Mouse (Mus musculus) forebrain, embryonic 11.5 days (tissue): ENCODE data around the gene Scgb1b24. TPM values are rescaled to one million over a fixed set of nuclear protein-coding genes. Genes with fewer than 3 reads are reported as not detected.

Source experiments
- ATAC-seq: fragments of 200-750 bp; cut with Nextera tagmentation; replicated peaks from 2 replicates; pipeline ENCODE4 v1.8.0; 2017; ENCODE audit warnings: moderate TSS enrichment; ENCODE audit not compliant: low FRiP score
- DNase-seq: peaks from one replicate; pipeline ENCODE4 v3.0.0-alpha.2; 2017; ENCODE audit warnings: low spot score
- H3K27ac ChIP-seq: fragments of 300-500 bp; sonication (generic); 2 replicates; pipeline ENCODE4 v1.5.1; 2014; ENCODE audit warnings: low read depth, low read length
- H3K27me3 ChIP-seq: fragments of 300-500 bp; sonication (generic); 2 replicates; pipeline ENCODE4 v1.6.1; 2014; ENCODE audit warnings: mild to moderate bottlenecking, low read length, mixed read lengths; ENCODE audit not compliant: control insufficient read depth, insufficient read depth
- H3K36me3 ChIP-seq: fragments of 300-500 bp; sonication (generic); 2 replicates; pipeline ENCODE4 v1.6.1; 2014; ENCODE audit warnings: mild to moderate bottlenecking, low read length, moderate library complexity, mixed read lengths; ENCODE audit not compliant: control insufficient read depth, insufficient read depth
- H3K4me1 ChIP-seq: fragments of 300-500 bp; sonication (generic); replicated peaks from 2 replicates; pipeline ENCODE4 v1.6.1; 2014; ENCODE audit warnings: low read length, mixed read lengths; ENCODE audit not compliant: control insufficient read depth, insufficient read depth
- H3K4me2 ChIP-seq: fragments of 300-500 bp; sonication (generic); 2 replicates; pipeline ENCODE4 v1.6.1; 2014; ENCODE audit warnings: low read depth, mild to moderate bottlenecking, low read length, moderate library complexity, mixed read lengths; ENCODE audit not compliant: severe bottlenecking
- H3K4me3 ChIP-seq: fragments of 300-500 bp; sonication (generic); 2 replicates; pipeline ENCODE4 v1.5.1; 2014; ENCODE audit warnings: low read depth, low read length
- H3K9ac ChIP-seq: fragments of 300-500 bp; sonication (generic); 2 replicates; pipeline ENCODE4 v1.6.1; 2014; ENCODE audit warnings: low read length
- H3K9me3 ChIP-seq: fragments of 300-500 bp; sonication (generic); 2 replicates; pipeline ENCODE4 v1.6.1; 2016; ENCODE audit warnings: low read length, mixed read lengths; ENCODE audit not compliant: control insufficient read depth
- WGBS: fragments of 180-500 bp; shearing (Covaris S2); extraction: QIAGEN DNeasy Blood & Tissue Kit; methylation state at CpG from one replicate; pipeline ENCODE4 v1.1.7; 2014; 5-methylcytosine and 5-hydroxymethylcytosine counted together
- polyA plus RNA-seq: library from polyadenylated mRNA; unstranded; fragments of >200 nt; fragmentation: Nextera tagmentation; extraction: Ambion mirVana; gene quantifications from 2 replicates; pipeline ENCODE4 v1.2.1, GENCODE M21; 2014

Scgb1b24 gene
- polyA plus RNA-seq: not detected in 2 replicates

- Histone ChIP-seq H3K4me1 (no peaks in the 10 kb centered on the region), H3K4me2 (no peak within 1 kb of the TSS), H3K4me3 (no peak within 1 kb of the TSS), H3K27ac (no peak within 1 kb of the TSS), H3K9ac (no peak within 1 kb of the TSS), H3K27me3 (no peaks in the 10 kb centered on the region), H3K36me3 (no peaks in the 10 kb centered on the region), H3K9me3 (peaks cover 27% of the 10 kb centered on the region; the same call in 1 of the 2 replicates)
- WGBS: 81% methylated on average over 3 of the region's 3 CpGs
- DNase-seq: no peak
- no peak for ATAC-seq
Measured at GRCm38 (mm10) chr7:33743499-33743898, at the start of gene Scgb1b24. TSS of gene Scgb1b24 (plus strand) at chr7:33743799.

- Histone ChIP-seq H3K36me3 (no peaks in the 10 kb centered on the region), H3K27ac (no peak within 1 kb of the TSS), H3K9ac (no peak within 1 kb of the TSS), H3K27me3 (no peaks in the 10 kb centered on the region), H3K4me1 (no peaks in the 10 kb centered on the region), H3K9me3 (peaks cover 30% of the 10 kb centered on the region), H3K4me3 (no peak within 1 kb of the TSS), H3K4me2 (no peak within 1 kb of the TSS)
- ATAC-seq: no peak
- DNase-seq: no peak
- 78% methylated on average over 2 of the region's 2 CpGs for WGBS
Measured at GRCm38 (mm10) chr7:33739212-33739611, 4.4 kb upstream of the Scgb1b24 start, which contains the start of gene Scgb2b24. TSS of gene Scgb2b24 (minus strand) at chr7:33739312.

Other genes with a start within 250 kb of the Scgb1b24 start
- gene Scgb2b21, start 223.3 kb upstream of the Scgb1b24 start, polyA plus RNA-seq: not detected in 2 replicates
- gene Scgb2b24, start 4.5 kb upstream of the Scgb1b24 start, polyA plus RNA-seq: not detected in 2 replicates
- not detected in 2 replicates for gene Scgb2b26, start 201.2 kb downstream of the Scgb1b24 start, polyA plus RNA-seq